Mouse (Mus musculus): ENCODE measurements at regions not wholly inside any gene's neighbourhood (a gene's known extent, or its start where the extent isn't known, plus 50 kb on each side); places are given as distances from the start of the nearest gene placed in this dataset.

GRCm38 (mm10) chr12:63805458-63805857 is 669.0 kb downstream of the Fscb start:
- DNase-seq (ENCODE audit: low read depth) = no peak

DNA sequence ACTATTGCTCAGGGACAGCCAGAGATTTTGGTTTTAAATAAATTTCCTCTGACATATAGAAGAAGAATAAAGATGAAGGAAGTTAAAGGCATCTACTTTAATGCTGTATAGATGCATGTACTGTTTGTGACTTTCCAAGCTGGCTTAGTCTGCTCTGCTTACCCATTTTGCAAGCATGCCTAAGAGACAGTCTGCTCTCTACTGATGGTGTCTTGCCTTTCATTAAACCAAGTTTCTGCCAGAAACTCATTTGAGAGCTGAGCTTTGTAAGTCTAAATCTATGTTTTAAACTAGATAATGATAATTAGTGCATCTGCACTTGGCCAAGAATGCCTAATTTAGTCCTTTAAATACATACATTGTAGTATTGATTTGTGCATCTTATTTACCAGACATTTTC is 670.5 kb downstream of the Fscb start:
- no peak for DNase-seq (ENCODE audit: low read depth)

DNA sequence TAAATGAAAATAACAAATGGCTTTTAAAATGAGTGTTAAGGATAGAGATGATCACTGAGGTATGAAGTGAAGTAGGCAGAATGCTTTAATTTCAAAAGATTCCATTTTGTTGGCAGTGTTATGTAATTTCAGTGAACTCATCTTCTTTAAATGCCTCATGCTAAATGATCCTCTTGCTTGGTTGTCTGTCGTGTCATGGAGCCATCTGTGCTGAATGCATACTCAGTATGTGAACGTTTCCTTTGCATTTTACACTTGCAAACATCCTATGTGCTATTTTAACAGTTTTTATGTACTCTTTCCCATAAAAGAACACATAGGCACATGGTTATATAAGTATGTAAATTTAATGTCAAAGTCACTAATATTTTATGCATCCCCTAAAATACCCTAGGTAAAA is 682.8 kb downstream of the Fscb start:
- DNase-seq (ENCODE audit: low read depth) = no peak

DNA sequence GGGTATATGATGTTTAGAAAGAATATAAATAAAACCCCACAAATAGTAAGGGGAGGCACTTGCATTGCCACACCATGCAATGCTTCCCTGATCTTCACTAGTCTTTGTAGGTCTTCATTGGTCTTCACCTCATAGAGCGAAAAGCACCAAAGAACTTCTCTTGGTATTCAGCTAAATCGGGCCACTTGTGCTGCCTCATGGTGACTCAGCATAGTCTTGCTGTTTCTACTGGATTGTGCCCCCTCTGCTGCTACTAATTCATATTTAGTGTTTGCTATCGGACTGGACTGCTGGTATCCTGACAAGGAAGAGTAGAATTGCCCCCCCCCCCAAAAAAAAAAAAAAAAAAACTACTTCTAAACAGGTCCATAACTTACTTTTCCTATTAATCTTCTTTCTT is 696.6 kb downstream of the Fscb start:
- DNase-seq (ENCODE audit: low read depth) = peak; percentile 23

GRCm38 (mm10) chr12:63761073-63761472 is 713.4 kb downstream of the Fscb start:
- peak; percentile 11 for DNase-seq (ENCODE audit: low read depth)

Measured in 416B (cell line).